Mouse (Mus musculus): Measurements from ENCODE around the gene Ugt1a10.
"Not testable (repeated sequence)": the region's sequence is repeated elsewhere in the genome, so short reads cannot be mapped to it uniquely, and the experiment has no call there.

DNA sequence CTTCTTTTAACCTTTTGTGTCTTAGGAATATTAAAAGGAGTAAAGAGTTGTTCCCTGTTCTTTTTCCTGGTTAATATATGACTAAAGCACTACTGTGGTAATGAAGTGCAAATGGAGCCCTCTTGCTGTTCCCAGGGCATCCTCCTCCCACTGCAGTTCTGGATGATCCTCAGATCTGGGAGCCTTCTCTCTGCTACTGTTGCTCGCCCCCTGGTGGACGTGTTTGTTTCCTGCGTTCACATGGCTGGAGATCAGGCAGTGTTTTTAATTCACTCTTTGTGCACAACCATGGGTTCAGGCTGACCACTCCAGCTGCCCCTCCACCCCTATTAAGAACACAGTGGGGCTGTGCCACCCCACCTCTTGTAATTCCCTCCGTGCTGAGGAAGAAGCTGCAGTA, 65.4 kb downstream of the Ugt1a10 start:
- TF ChIP-seq POLR2A, CTCF (IDR thresholded peaks at IDR 0.05; ENCODE audit: insufficient read depth, low read depth, low read length): not testable (repeated sequence)

All from olfactory bulb, adult 2 months (tissue).